Mouse (Mus musculus) cerebellum, adult 2 months (tissue): ENCODE measurements at regions not wholly inside any gene's neighbourhood (a gene's known extent, or its start where the extent isn't known, plus 50 kb on each side); places are given as distances from the start of the nearest gene placed in this dataset.

Experiments used
- CTCF ChIP-seq: fragments of 200-500 bp; IDR thresholded peaks from 2 replicates; pipeline ENCODE4 v1.5.1; 2011; ENCODE audit warnings: low read depth, mild to moderate bottlenecking, control low read depth, low read length, moderate library complexity, borderline replicate concordance; ENCODE audit not compliant: insufficient read depth
- POLR2A ChIP-seq: fragments of 200-500 bp; IDR thresholded peaks from 2 replicates; pipeline ENCODE4 v1.6.1; 2011; ENCODE audit warnings: low read length, control low read depth, borderline replicate concordance; ENCODE audit not compliant: insufficient read depth

DNA sequence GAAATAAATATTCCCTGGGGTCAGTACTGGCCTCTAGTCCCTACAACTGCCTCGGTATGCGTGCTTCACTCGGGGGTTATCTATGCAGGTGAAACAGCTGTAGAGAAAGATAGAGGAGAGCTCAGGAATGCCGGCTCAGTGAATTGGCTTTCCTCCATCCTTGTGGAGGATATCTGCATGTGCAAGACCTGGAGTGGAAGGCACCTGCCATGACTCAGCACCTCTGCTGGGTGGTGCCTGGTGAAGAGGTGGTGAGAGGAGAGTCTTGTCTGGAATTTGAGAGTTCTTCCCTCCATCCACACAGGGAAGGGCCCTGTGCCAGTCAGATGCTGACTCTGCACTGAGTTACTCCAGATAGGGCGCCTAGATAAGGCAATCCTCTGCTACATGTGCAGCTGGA, 152.4 kb upstream of the Bcor start:
- TF ChIP-seq POLR2A = no peak
- no peak for TF ChIP-seq CTCF
